Mouse (Mus musculus) thymus, postnatal 14 days (tissue): ENCODE results near the gene Pde10a.

Source experiments
- DNase-seq: peaks from one replicate; pipeline ENCODE4 v3.0.0; 2021

Gene Pde10a

GRCm38 (mm10) chr17:8765987-8766576 is 240.9 kb downstream of the Pde10a start:
- DNase-seq = no peak

DNA sequence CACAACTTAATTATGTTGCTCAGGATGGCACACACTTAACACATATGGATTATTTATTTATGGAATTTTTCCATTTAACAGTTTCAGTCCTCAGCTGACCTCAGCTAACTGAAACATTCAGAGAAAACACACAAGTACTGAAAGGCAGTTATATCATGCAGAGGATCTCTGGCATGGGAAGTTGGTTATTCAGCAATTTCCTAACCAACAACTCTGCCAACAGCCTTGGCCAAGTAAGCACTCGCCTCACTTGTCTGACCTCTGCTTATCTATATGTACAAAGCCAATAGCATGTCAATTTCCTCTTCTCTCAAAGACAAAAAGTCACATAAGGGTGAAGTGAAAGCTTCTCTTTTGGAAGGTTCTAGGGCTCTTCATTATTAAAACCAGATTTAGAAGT is 244.0 kb downstream of the Pde10a start:
- no peak for DNase-seq

- no peak for DNase-seq
Measured at GRCm38 (mm10) chr17:8773391-8773790, 248.2 kb downstream of the Pde10a start.

- DNase-seq = no peak
Measured at GRCm38 (mm10) chr17:8774301-8774700, 249.1 kb downstream of the Pde10a start.

DNA sequence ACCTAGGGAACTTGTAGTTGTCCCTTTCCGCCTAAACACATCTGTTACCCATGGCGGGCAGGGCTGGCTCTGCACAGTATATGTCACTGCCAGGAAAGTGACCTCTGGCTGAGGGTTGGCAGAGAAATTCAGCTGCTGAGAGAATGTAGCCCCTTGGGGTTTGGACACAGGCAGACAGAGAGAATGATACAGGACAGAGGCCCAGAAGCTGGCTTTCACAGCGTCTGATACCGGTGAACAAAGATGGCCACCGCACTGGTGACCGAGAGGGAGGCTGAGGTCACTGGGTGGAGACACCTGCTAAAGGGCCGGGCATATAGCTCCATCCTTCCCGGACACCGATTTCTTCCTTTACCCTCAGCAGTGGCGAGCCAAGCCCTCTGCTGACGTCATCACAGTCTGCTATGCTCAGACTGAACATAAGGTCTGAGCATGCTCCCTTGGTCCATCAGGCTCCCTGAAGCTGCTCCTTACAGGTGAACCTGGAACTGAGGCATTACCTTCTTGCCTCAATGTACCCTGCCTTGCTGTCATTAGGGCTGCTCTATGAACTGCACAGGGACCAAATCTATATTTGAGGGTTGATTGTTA is 250.5 kb downstream of the Pde10a start:
- no peak for DNase-seq

- DNase-seq = no peak
Measured at GRCm38 (mm10) chr17:8777710-8778109, 252.5 kb downstream of the Pde10a start.

GRCm38 (mm10) chr17:8778839-8779238 is 253.7 kb downstream of the Pde10a start:
- DNase-seq = no peak

DNA sequence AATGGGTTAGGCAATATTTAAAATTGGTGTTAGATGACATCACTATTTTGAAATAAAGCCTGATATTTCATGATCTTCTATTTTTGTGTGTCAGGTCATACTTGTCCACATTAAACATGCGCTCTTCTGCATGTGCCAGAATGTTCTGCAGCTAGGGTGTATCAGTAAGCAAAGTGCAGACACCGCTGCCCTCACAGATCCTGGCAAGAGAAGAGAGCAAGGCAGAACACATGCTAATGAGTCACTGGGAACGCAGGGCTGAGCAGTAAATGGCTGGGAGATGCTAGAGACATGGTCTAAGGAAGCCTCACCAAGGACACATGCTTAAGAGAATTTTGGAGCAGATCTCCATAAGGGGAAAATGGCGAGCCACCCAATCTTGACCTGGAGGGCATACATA is 255.3 kb downstream of the Pde10a start:
- DNase-seq = no peak

GRCm38 (mm10) chr17:8781040-8781439 is 255.9 kb downstream of the Pde10a start:
- DNase-seq = no peak

DNA sequence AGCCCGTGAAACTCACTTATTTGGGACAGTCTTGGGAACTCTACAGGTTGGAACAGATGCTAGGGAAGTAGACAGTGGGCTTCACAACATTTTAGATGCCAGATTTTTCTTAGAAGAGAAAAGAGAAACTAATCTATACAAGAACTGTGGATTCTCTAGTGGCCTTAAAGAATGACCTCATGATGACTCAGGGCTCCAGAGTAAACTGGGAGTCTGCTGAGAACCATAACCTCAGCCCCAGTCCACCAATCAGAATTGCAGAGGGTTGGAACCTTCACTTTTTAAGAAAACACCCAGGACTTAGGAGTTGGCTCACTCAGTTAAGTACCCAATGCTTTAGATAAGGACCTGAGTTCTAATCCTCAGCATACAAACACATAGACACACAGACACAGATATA is 256.4 kb downstream of the Pde10a start:
- no peak for DNase-seq

- no peak for DNase-seq
Measured at GRCm38 (mm10) chr17:8785908-8786307, 260.7 kb downstream of the Pde10a start.

DNA sequence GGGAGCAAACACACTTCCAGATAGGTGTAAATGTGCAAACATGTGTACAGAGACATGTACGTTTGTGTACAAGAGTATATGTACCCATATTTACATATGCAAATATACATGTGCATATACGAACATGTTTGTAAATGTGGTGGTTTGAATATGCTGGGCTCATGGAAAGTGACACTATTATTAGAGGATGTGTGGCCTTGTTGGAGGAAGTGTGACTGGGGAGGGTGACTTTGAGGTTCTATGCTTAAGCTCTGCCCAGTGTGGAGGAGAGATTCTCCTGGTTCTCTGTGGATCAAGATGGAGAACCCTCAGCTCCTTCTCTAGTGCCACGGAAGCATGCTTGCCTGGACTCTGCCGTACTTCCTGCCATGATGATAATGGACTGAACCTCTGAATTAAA is 261.3 kb downstream of the Pde10a start:
- DNase-seq = no peak

DNA sequence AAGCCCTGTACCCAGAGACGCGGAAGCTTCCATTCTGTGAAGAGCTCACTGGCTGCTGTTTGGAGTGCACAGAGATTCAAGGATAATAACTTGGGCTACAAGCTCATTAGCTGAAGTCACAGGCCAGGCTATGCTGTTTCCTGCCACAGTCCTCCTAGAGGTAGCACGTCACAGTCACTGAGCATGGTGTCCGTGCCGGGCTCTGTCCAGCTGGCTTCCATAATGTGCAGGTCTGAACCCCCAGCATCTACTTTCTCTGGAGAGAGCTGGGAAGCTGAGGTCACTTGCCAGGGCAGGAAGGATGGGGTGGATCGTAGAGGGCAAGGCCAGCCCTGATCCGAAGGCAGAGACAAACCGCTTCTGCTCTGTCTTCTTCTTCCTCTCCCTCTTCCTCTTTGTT is 262.6 kb downstream of the Pde10a start:
- DNase-seq = no peak

DNA sequence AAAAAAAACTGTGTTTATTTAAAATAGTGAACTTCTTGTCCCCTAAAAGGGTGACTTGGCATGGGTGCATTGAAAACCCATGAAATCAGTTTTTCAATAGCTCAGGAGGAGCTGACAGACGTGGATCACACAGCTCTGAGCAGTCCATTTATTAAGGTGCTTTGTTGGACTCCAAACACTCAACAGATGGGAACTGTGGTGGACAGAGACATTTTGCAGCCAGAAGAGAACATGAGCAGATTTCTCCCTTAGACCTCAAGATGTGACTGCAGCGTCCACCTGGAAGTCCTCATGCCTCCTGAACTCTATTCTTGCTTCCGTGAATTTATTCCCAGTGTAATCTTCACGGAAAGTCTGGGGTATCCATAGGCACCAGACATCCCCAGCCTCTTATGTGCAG is 266.4 kb downstream of the Pde10a start:
- no peak for DNase-seq

GRCm38 (mm10) chr17:8792611-8793010 is 267.4 kb downstream of the Pde10a start:
- no peak for DNase-seq

DNA sequence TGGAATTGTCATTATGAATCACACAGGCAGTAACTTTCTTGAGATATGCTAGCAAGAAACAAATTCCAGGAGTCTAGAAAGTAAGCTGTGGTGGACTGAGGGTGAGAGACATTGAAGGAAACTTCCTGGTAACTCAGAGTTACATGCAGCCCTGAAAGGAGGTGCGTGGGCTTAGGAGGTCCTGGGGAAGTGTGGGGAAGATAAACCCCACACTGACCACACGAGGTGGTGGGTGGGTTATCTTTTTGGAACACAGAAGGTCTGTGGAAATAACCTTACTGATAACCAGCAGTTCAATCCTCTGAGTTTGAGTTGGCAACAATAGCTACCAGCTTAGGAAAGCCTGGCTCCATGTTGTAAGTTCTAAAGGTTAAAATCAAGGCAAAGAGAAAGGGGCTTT is 272.5 kb downstream of the Pde10a start:
- DNase-seq = no peak

GRCm38 (mm10) chr17:8798531-8799295 is 273.5 kb downstream of the Pde10a start:
- DNase-seq = no peak

DNA sequence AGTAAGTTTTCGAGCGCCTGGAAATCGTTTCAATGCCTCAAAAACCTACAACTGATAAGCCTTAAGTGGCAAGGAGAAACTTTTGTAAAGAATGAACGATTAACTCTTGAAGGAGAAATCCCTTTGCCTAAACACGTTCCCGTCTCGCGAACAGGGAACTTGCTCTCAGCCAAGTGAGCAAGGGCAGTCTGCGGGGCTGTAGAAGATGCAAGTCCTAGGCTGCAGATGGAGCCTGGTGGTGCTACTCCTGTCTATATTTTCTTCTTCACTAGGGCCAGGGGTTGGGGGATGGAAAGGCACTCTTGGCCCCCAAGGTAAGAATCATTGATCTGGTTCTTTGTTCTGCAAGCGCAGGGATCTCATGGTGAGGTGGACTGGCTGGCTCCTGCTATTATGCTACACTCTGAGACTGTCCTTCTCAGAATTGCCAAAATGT is 274.1 kb downstream of the Pde10a start:
- DNase-seq = no peak

DNA sequence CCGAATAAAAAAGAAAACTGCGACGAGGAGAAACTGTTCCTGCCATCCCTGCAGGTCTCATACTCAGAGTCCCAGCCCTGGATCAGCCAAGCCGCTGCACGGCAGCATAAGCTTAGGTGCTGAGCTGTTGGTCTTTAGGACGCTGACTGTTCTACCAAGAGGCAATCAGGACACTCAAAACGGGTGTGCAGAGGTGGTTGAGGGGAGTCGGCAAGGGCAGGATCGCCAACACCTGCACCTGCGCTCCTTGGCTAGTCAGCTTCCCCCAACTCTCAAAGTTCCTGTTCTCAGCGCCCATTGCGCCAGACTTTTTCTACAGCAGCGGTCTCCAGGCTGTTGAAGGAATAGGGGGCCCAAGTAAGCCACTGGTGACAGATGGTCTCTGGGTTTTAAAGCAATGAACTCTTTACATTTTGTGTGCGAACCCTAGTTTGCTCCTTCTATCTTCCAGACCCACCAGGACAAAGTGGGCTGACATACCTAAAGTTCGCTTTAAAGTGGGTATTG is 274.8 kb downstream of the Pde10a start:
- peak; percentile 39 for DNase-seq

DNA sequence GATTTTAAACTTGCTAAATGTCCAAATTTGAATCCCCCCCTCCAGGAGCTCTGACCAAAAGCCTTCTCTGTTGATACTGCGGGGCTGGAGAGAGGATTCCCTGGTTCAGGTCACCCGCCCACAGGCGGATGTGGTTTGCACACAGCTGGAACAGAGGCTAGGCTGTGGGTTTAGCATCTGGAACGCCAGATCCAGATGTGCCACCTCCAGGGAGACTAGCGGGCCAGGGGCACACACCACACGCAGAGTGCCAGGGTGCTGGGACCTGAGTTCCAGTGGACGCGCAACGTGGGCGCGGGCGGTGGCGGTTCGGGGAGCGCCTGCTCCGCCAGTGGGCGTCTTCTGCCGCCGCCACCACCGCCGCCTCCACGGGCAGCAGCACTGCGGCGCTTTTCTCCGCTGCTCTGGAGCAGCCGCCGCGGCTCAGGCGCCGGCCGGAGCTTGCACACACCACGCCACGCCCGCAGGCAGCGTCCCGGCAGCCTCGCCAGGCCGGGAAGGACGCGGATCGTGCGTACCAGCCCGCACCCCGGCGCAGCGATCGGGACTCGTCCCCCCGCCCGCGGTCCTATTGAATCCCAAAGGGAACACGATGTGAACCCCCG is 275.4 kb downstream of the Pde10a start:
- DNase-seq = peak; percentile 66

DNA sequence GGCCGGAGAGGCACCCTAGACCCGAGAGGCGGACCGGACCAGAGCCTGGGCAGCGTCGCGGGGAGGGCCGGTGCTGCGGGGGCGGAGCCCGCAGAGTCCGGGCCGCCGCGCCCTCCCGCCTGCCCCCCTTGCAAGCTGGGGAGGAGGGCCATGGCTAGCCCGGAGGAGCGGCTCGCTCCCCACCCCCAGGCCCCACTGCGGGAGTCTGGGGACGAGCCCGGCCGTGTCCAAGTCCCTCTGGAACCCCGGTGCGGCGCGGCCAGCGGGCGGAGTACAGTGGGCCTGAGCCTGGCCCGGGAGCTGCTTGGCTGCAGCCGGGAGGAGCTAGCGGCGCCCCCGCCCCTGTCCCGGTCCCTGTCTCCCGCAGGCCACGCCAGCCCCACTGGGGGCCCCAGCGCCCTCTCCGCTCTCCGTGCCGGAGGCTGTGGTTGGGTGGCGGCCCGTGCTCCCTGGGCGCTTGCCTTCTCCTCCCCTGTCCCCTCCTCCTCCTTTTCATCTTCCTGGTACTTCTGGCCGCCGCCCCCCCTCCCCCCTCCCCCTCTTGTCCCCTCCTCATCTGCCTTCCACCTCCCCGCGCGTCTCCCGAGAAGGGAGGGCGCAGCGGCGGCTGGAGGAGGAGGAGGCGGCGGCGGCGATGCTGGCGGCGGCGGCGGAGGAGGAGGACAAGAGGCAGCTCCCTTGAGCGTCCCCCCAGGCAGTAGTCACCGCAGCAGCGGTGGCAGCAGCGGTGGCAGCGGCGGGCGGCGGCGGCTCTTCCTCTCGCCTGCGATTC is 276.1 kb downstream of the Pde10a start:
- DNase-seq = peak; percentile 60

DNA sequence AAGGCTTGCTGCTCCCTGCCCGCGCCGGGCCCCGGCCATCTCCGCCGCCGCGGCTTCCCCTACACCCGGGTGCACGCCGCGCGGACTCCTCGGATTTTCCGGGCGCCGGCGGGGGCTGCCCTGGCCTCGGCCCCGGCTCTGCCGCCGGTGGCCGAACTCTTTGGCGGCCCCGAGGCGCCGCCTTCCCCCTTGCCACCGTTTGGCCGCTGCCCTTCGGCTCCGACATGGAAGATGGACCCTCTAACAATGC is 276.6 kb downstream of the Pde10a start:
- DNase-seq = no peak

GRCm38 (mm10) chr17:8802161-8802888 is 277.2 kb downstream of the Pde10a start:
- no peak for DNase-seq
